Mouse (Mus musculus) heart, postnatal 14 days (tissue): Measurements from ENCODE around the gene Rnf214. TPM values are rescaled to one million over a fixed set of nuclear protein-coding genes. Genes with fewer than 3 reads are reported as not detected.

ENCODE experiments used
- DNase-seq, 2 experiments: peaks; one replicate each; pipeline ENCODE4 v3.0.0; 2021 to 2022
- intact Hi-C: fragments of 180-260 bp; cut with DNase I; formaldehyde crosslinking; loops from one replicate; pipeline ENCODE4 v1.15.1; 2025
- microRNA-seq, 2 experiments: library from miRNA; unstranded; fragments of <30 nt; microRNA quantifications; one replicate each; pipeline ENCODE4 v1.2.0; 2021 to 2022
- total RNA-seq, 2 experiments: library from RNA; stranded (reverse); gene quantifications; 2 replicates each; pipeline ENCODE4 v1.2.3; 2021

Rnf214 gene
- total RNA-seq, 2 experiments from 2014 or later, result 27.9 to 28.3 TPM

DNA sequence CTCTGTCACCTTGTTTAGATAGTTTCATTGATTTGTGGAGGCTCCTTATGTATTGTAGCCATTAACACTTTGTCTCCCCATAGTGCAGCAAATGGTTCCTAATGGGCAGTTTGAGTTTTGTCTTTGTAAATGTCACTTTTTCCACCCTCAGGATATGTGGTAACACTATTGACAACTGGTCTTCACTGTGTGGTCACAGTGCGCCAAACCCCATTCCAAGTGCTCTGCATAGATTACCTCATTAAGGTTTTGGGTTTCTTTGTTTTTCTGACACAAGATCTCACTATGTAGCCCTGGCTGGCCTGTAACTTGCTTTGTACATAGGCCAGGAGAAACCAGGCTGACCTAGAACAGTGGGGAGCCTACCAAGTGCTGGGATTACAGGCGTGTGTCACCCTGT, 73.8 kb downstream of the Rnf214 start:
- DNase-seq, result no peak
- intact Hi-C loops, result no loop called here

GRCm38 (mm10) chr9:45829107-45829506, 77.6 kb downstream of the Rnf214 start:
- intact Hi-C loops, result no loop called here
- peak; percentile 50 to 70 for DNase-seq

- intact Hi-C loops, result no loop called here
- DNase-seq, result peak; percentile 83 to 88
Observed at GRCm38 (mm10) chr9:45828291-45828963, 78.3 kb downstream of the Rnf214 start, which contains the start of gene Cep164. Cep164 (minus strand) TSS chr9:45828691.

GRCm38 (mm10) chr9:45827663-45828290, 78.9 kb downstream of the Rnf214 start:
- intact Hi-C loops, result no loop called here
- DNase-seq, result peak in 1 of 2 experiments; percentile 54

- no peak for DNase-seq
Observed at GRCm38 (mm10) chr9:45818406-45819011, 88.2 kb downstream of the Rnf214 start.

GRCm38 (mm10) chr9:45815525-45815924, 91.2 kb downstream of the Rnf214 start:
- intact Hi-C loops, result no loop called here
- DNase-seq, result no peak

More at GRCm38 (mm10) chr9:45818406-45819011, 88.2 kb downstream of the Rnf214 start:
- intact Hi-C loops, result no loop called here

DNA sequence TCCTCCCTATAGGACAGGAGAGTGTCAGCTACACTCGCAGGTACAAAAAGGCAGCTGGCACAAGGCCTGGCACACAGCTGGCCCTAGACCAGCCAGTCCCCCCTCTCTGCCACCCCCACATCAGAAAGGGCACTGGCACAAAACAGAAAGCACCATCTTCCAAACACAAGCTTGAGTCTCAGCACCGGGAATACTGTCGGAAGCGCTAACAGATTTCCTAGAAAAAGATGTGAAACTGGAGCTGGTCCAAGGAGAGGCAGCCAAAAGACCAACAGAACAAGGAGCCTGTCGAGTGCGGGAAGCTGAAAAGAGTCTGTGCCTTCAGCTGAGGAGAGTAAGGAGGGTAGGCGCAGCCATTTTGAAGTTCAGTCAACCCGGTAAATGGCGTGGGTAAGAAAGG, 91.6 kb downstream of the Rnf214 start:
- intact Hi-C loops, result no loop called here
- peak in 1 of 2 experiments; percentile 28 for DNase-seq

Small RNA genes lying within 50 kb of the gene (microRNA-seq; reads per million reads assigned to microRNA genes)
- 0.81 to 0.85 reads per million in 2 experiments for gene Mir7087

Other genes with a start within 250 kb of the Rnf214 start
- gene Cep164, start 78.2 kb downstream of the Rnf214 start, total RNA-seq, result 1 to 10 TPM; 7.0 TPM
- 10 to 100 TPM; 39.8 to 40.4 TPM for gene Bace1, start 68.3 kb downstream of the Rnf214 start, total RNA-seq
- gene Pcsk7, start 414 bp downstream of the Rnf214 start, total RNA-seq, result 10 to 100 TPM; 23.3 to 24.5 TPM
- 10 to 100 TPM; 52.9 to 60.8 TPM for gene Tagln, start 29.1 kb upstream of the Rnf214 start, total RNA-seq
- 10 to 100 TPM; 71.9 to 80.7 TPM for gene Sidt2, start 48.3 kb upstream of the Rnf214 start, total RNA-seq
- 10 to 100 TPM; 67.7 to 67.8 TPM for gene Pafah1b2, start 105.8 kb upstream of the Rnf214 start, total RNA-seq
- gene Sik3, start 105.9 kb upstream of the Rnf214 start, total RNA-seq, result 10 to 100 TPM; 56.3 to 63.1 TPM